Mouse (Mus musculus) cortical plate, adult 2 months (tissue): ENCODE measurements at regions not wholly inside any gene's neighbourhood (a gene's known extent, or its start where the extent isn't known, plus 50 kb on each side); places are given as distances from the start of the nearest gene placed in this dataset.
"Not testable (repeated sequence)": the region's sequence is repeated elsewhere in the genome, so short reads cannot be mapped to it uniquely, and the experiment has no call there.

ENCODE experiments used
- CTCF ChIP-seq: fragments of 200-500 bp; IDR thresholded peaks from 2 replicates; pipeline ENCODE4 v1.5.1; 2011; ENCODE audit warnings: mild to moderate bottlenecking, control low read depth, low read length; ENCODE audit not compliant: insufficient read depth; ENCODE audit errors: extremely low read depth
- POLR2A ChIP-seq: fragments of 200-500 bp; IDR thresholded peaks from 2 replicates; pipeline ENCODE4 v1.6.1; 2011; ENCODE audit warnings: mild to moderate bottlenecking, low read length, control low read depth; ENCODE audit not compliant: insufficient read depth; ENCODE audit errors: extremely low read depth

DNA sequence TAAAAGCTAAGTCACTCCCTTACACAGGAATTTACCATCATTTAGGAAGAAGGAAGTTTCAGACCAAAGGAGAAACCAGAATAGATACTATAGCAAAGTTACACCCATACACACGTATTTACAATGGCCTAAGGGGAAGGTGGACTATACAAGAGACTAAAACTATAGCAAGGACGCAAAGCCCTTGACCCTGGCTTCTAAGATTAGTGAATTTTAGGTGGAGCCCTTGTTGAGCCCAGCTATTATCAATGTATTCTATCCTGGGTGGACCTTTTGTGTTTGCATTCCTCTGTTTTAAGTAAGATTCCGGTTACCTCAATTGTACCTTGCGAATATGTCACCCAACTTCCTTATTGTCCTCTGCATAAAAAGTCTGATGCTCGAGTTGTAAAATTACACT lies 213.0 kb upstream of the Kcnj3 start:
- TF ChIP-seq CTCF, POLR2A: not testable (repeated sequence)
